Mouse (Mus musculus) hindbrain, embryonic 12.5 days (tissue): ENCODE results near the gene Csk. TPM values are rescaled to one million over a fixed set of nuclear protein-coding genes. Genes with fewer than 3 reads are reported as not detected.

ENCODE experiments used
- ATAC-seq: fragments of 200-750 bp; cut with Nextera tagmentation; 2 replicates; pipeline ENCODE4 v1.8.0; 2017; ENCODE audit warnings: moderate TSS enrichment; ENCODE audit not compliant: low FRiP score
- H3K27ac ChIP-seq: fragments of 300-500 bp; sonication (generic); 2 replicates; pipeline ENCODE4 v1.5.1; 2016; ENCODE audit warnings: mild to moderate bottlenecking
- H3K27me3 ChIP-seq: fragments of 300-500 bp; sonication (generic); 2 replicates; pipeline ENCODE4 v1.6.1; 2016; ENCODE audit warnings: mild to moderate bottlenecking
- H3K36me3 ChIP-seq: fragments of 300-500 bp; sonication (generic); 2 replicates; pipeline ENCODE4 v1.6.1; 2016; ENCODE audit warnings: mild to moderate bottlenecking
- H3K4me1 ChIP-seq: fragments of 300-500 bp; sonication (generic); 2 replicates; pipeline ENCODE4 v1.6.1; 2016
- H3K4me2 ChIP-seq: fragments of 300-500 bp; sonication (generic); replicated peaks from 2 replicates; pipeline ENCODE4 v1.6.1; 2016; ENCODE audit warnings: mild to moderate bottlenecking
- H3K4me3 ChIP-seq: fragments of 300-500 bp; sonication (generic); 2 replicates; pipeline ENCODE4 v1.5.1; 2016; ENCODE audit warnings: mild to moderate bottlenecking
- H3K9ac ChIP-seq: fragments of 300-500 bp; sonication (generic); 2 replicates; pipeline ENCODE4 v1.6.1; 2016; ENCODE audit warnings: mild to moderate bottlenecking, moderate library complexity
- H3K9me3 ChIP-seq: fragments of 300-500 bp; sonication (generic); replicated peaks from 2 replicates; pipeline ENCODE4 v1.6.1; 2016; ENCODE audit warnings: mild to moderate bottlenecking
- WGBS: fragments of 180-500 bp; shearing (Covaris S2); methylation state at CpG from one replicate; pipeline ENCODE4 v1.1.7; 2016; 5-methylcytosine and 5-hydroxymethylcytosine counted together
- polyA plus RNA-seq: library from polyadenylated mRNA; unstranded; fragments of >200 nt; fragmentation: Nextera tagmentation; extraction: Ambion mirVana; gene quantifications from 2 replicates; pipeline ENCODE4 v1.2.1, GENCODE M21; 2016

The Csk gene
- polyA plus RNA-seq, 1 experiment from 2014 or later, result 41.6 TPM

- Histone ChIP-seq H3K9me3 (no peaks in the 10 kb centered on the region), H3K4me1 (0 out of 2 replicates have a peak, but pooled peaks cover 6% of the 10 kb centered on the region), H3K4me2 (no peak overlapping the region), H3K27me3 (no peaks in the 10 kb centered on the region), H3K9ac (peak overlapping the region; percentile 13; the same call in 1 of the 2 replicates), H3K4me3 (no peak overlapping the region), H3K27ac (no peak overlapping the region), H3K36me3 (peaks cover 77% of the 10 kb centered on the region)
- peak; percentile 7; the same call in 1 of the 2 replicates for ATAC-seq
- 91% methylated on average over 12 of the region's 12 CpGs for whole genome bisulfite sequencing
These were observed 24.7 kb downstream of the Csk start for GRCm38 (mm10) chr9:57628717-57629116.

- Histone ChIP-seq H3K27me3 (no peaks in the 10 kb centered on the region), H3K9me3 (no peaks in the 10 kb centered on the region), H3K36me3 (peaks cover 77% of the 10 kb centered on the region), H3K27ac (no peak overlapping the region), H3K4me1 (0 out of 2 replicates have a peak, but pooled peaks cover 6% of the 10 kb centered on the region), H3K4me2 (no peak overlapping the region), H3K9ac (no peak overlapping the region), H3K4me3 (no peak overlapping the region)
- ATAC-seq, result no peak
- WGBS, result 96% methylated on average over 11 of the region's 11 CpGs
These were observed 25.5 kb downstream of the Csk start for GRCm38 (mm10) chr9:57627892-57628291.

- 90% methylated on average over 17 of the region's 17 CpGs for WGBS
- Histone ChIP-seq H3K27ac (no peak overlapping the region), H3K27me3 (no peaks in the 10 kb centered on the region), H3K4me3 (no peak overlapping the region), H3K9me3 (no peaks in the 10 kb centered on the region), H3K4me2 (no peak overlapping the region), H3K9ac (no peak overlapping the region), H3K4me1 (0 out of 2 replicates have a peak, but pooled peaks cover 6% of the 10 kb centered on the region), H3K36me3 (peaks cover 77% of the 10 kb centered on the region)
- ATAC-seq, result no peak
These were observed 26.2 kb downstream of the Csk start for GRCm38 (mm10) chr9:57627191-57627590.

GRCm38 (mm10) chr9:57625674-57626500 lies 27.5 kb downstream of the Csk start:
- no peak overlapping the region for H3K9ac ChIP-seq
- H3K27me3 ChIP-seq, result no peaks in the 10 kb centered on the region
- ATAC-seq, result no peak
- no peak overlapping the region for H3K27ac ChIP-seq
- H3K9me3 ChIP-seq, result no peaks in the 10 kb centered on the region
- H3K4me1 ChIP-seq, result 0 out of 2 replicates have a peak, but pooled peaks cover 6% of the 10 kb centered on the region
- no peak overlapping the region for H3K4me3 ChIP-seq
- H3K36me3 ChIP-seq, result peaks cover 65% of the 10 kb centered on the region
- H3K4me2 ChIP-seq, result no peak overlapping the region
- WGBS, result 70% methylated on average over 15 of the region's 15 CpGs

GRCm38 (mm10) chr9:57624295-57624694 lies 29.1 kb downstream of the Csk start:
- 79% methylated on average over 7 of the region's 7 CpGs for WGBS
- H3K27ac ChIP-seq, result no peak overlapping the region
- H3K27me3 ChIP-seq, result no peaks in the 10 kb centered on the region
- H3K4me1 ChIP-seq, result 0 out of 2 replicates have a peak, but pooled peaks cover 6% of the 10 kb centered on the region
- no peak overlapping the region for H3K4me2 ChIP-seq
- no peak for ATAC-seq
- H3K9ac ChIP-seq, result no peak overlapping the region
- no peak overlapping the region for H3K4me3 ChIP-seq
- peaks cover 50% of the 10 kb centered on the region for H3K36me3 ChIP-seq
- no peaks in the 10 kb centered on the region for H3K9me3 ChIP-seq

GRCm38 (mm10) chr9:57620674-57621073 lies 32.8 kb downstream of the Csk start, which contains the start of gene Lman1l:
Gene Lman1l (minus strand): TSS chr9:57620774.
- Histone ChIP-seq H3K4me2 (no peak within 1 kb of the TSS), H3K4me3 (no peak within 1 kb of the TSS), H3K36me3 (peaks cover 14% of the 10 kb centered on the region), H3K9me3 (no peaks in the 10 kb centered on the region), H3K27ac (no peak within 1 kb of the TSS), H3K27me3 (no peaks in the 10 kb centered on the region), H3K9ac (no peak within 1 kb of the TSS), H3K4me1 (0 out of 2 replicates have a peak, but pooled peaks cover under 1% of the 10 kb centered on the region)
- ATAC-seq, result no peak
- 85% methylated on average over 5 of the region's 5 CpGs for WGBS

GRCm38 (mm10) chr9:57618854-57619253 lies 34.6 kb downstream of the Csk start:
- Histone ChIP-seq H3K9me3 (no peaks in the 10 kb centered on the region), H3K9ac (no peak overlapping the region), H3K4me2 (no peak overlapping the region), H3K4me1 (no peaks in the 10 kb centered on the region), H3K4me3 (no peak overlapping the region), H3K27ac (no peak overlapping the region), H3K27me3 (no peaks in the 10 kb centered on the region), H3K36me3 (no peaks in the 10 kb centered on the region)
- 82% methylated on average over 8 of the region's 8 CpGs for WGBS
- no peak for ATAC-seq

GRCm38 (mm10) chr9:57617556-57618169 lies 35.8 kb downstream of the Csk start:
- ATAC-seq, result no peak
- no peak overlapping the region for H3K4me2 ChIP-seq
- WGBS, result 78% methylated on average over 8 of the region's 8 CpGs
- no peaks in the 10 kb centered on the region for H3K9me3 ChIP-seq
- no peaks in the 10 kb centered on the region for H3K36me3 ChIP-seq
- H3K9ac ChIP-seq, result no peak overlapping the region
- no peaks in the 10 kb centered on the region for H3K4me1 ChIP-seq
- no peak overlapping the region for H3K27ac ChIP-seq
- no peak overlapping the region for H3K4me3 ChIP-seq
- no peaks in the 10 kb centered on the region for H3K27me3 ChIP-seq

GRCm38 (mm10) chr9:57614786-57615185 lies 38.6 kb downstream of the Csk start:
- H3K27me3 ChIP-seq, result no peaks in the 10 kb centered on the region
- H3K4me1 ChIP-seq, result no peaks in the 10 kb centered on the region
- H3K4me2 ChIP-seq, result no peak overlapping the region
- ATAC-seq, result no peak
- no peak overlapping the region for H3K9ac ChIP-seq
- no peaks in the 10 kb centered on the region for H3K9me3 ChIP-seq
- no peak overlapping the region for H3K27ac ChIP-seq
- WGBS, result 89% methylated on average over 4 of the region's 4 CpGs
- H3K36me3 ChIP-seq, result no peaks in the 10 kb centered on the region
- no peak overlapping the region for H3K4me3 ChIP-seq

- no peak overlapping the region for H3K27ac ChIP-seq
- ATAC-seq, result no peak
- no peak overlapping the region for H3K4me2 ChIP-seq
- no peak overlapping the region for H3K9ac ChIP-seq
- H3K27me3 ChIP-seq, result no peaks in the 10 kb centered on the region
- WGBS, result 86% methylated on average over 7 of the region's 7 CpGs
- no peaks in the 10 kb centered on the region for H3K4me1 ChIP-seq
- H3K9me3 ChIP-seq, result no peaks in the 10 kb centered on the region
- H3K36me3 ChIP-seq, result no peaks in the 10 kb centered on the region
- H3K4me3 ChIP-seq, result no peak overlapping the region
These were observed 39.5 kb downstream of the Csk start for GRCm38 (mm10) chr9:57613975-57614374.

- WGBS, result 87% methylated on average over 7 of the region's 7 CpGs
- Histone ChIP-seq H3K4me1 (no peaks in the 10 kb centered on the region), H3K36me3 (no peaks in the 10 kb centered on the region), H3K27ac (no peak overlapping the region), H3K27me3 (0 out of 2 replicates have a peak, but pooled peaks cover 3% of the 10 kb centered on the region), H3K9me3 (no peaks in the 10 kb centered on the region), H3K4me2 (no peak overlapping the region), H3K4me3 (no peak overlapping the region), H3K9ac (no peak overlapping the region)
- no peak for ATAC-seq
These were observed 40.8 kb downstream of the Csk start for GRCm38 (mm10) chr9:57612587-57612986.

- WGBS, result 68% methylated on average over 3 of the region's 3 CpGs
These were observed 43.0 kb downstream of the Csk start for GRCm38 (mm10) chr9:57610359-57610826.

More at GRCm38 (mm10) chr9:57610359-57610826, 43.0 kb downstream of the Csk start:
- Histone ChIP-seq H3K4me3 (no peak overlapping the region), H3K36me3 (no peaks in the 10 kb centered on the region), H3K4me2 (no peak overlapping the region), H3K27me3 (peaks cover 20% of the 10 kb centered on the region), H3K9ac (no peak overlapping the region), H3K9me3 (no peaks in the 10 kb centered on the region), H3K27ac (no peak overlapping the region), H3K4me1 (peaks cover 11% of the 10 kb centered on the region)
- ATAC-seq, result no peak
